Mouse (Mus musculus) midbrain, postnatal 0 days (tissue): ENCODE measurements at regions not wholly inside any gene's neighbourhood (a gene's known extent, or its start where the extent isn't known, plus 50 kb on each side); places are given as distances from the start of the nearest gene placed in this dataset.

ENCODE experiments used
- ATAC-seq: fragments of 200-750 bp; cut with Nextera tagmentation; 2 replicates; pipeline ENCODE4 v1.8.0; 2017; ENCODE audit warnings: moderate number of reproducible peaks, mild to moderate bottlenecking, moderate TSS enrichment, moderate library complexity; ENCODE audit not compliant: low FRiP score
- DNase-seq: peaks from one replicate; pipeline ENCODE4 v3.0.0-alpha.2; 2015; ENCODE audit warnings: low spot score
- H3K27ac ChIP-seq: fragments of 300-500 bp; sonication (generic); 2 replicates; pipeline ENCODE4 v1.5.1; 2014; ENCODE audit warnings: low read depth, mild to moderate bottlenecking, low read length, mixed read lengths
- H3K27me3 ChIP-seq: fragments of 300-500 bp; sonication (generic); 2 replicates; pipeline ENCODE4 v1.6.1; 2014; ENCODE audit warnings: low read length, control low read depth, mixed read lengths; ENCODE audit not compliant: insufficient read depth
- H3K36me3 ChIP-seq: fragments of 300-500 bp; sonication (generic); 2 replicates; pipeline ENCODE4 v1.6.1; 2014; ENCODE audit warnings: low read length, control low read depth, mixed read lengths; ENCODE audit not compliant: insufficient read depth
- H3K4me1 ChIP-seq: fragments of 300-500 bp; sonication (generic); 2 replicates; pipeline ENCODE4 v1.6.1; 2014; ENCODE audit warnings: mild to moderate bottlenecking, control low read depth, antibody characterized with exemption, low read length, mixed read lengths; ENCODE audit not compliant: insufficient read depth
- H3K4me2 ChIP-seq: fragments of 300-500 bp; sonication (generic); 2 replicates; pipeline ENCODE4 v1.6.1; 2014; ENCODE audit warnings: low read depth, mild to moderate bottlenecking, low read length, mixed read lengths; ENCODE audit not compliant: poor library complexity, severe bottlenecking
- H3K4me3 ChIP-seq: fragments of 300-500 bp; sonication (generic); 2 replicates; pipeline ENCODE4 v1.5.1; 2014; ENCODE audit warnings: low read depth, mild to moderate bottlenecking, low read length, moderate library complexity
- H3K9ac ChIP-seq: fragments of 300-500 bp; sonication (generic); replicated peaks from 2 replicates; pipeline ENCODE4 v1.6.1; 2014; ENCODE audit warnings: mild to moderate bottlenecking, low read length, moderate library complexity, mixed read lengths; ENCODE audit not compliant: poor library complexity, severe bottlenecking
- H3K9me3 ChIP-seq: fragments of 300-500 bp; sonication (generic); 2 replicates; pipeline ENCODE4 v1.6.1; 2016; ENCODE audit warnings: low read length, control low read depth
- CTCF ChIP-seq: IDR thresholded peaks from 2 replicates; pipeline ENCODE4 v1.5.1; 2016; ENCODE audit warnings: antibody characterized with exemption, mild to moderate bottlenecking
- WGBS: fragments of 180-500 bp; shearing (Covaris S2); extraction: QIAGEN DNeasy Blood & Tissue Kit; methylation state at CpG from one replicate; pipeline ENCODE4 v1.1.7; 2014; 5-methylcytosine and 5-hydroxymethylcytosine counted together

DNA sequence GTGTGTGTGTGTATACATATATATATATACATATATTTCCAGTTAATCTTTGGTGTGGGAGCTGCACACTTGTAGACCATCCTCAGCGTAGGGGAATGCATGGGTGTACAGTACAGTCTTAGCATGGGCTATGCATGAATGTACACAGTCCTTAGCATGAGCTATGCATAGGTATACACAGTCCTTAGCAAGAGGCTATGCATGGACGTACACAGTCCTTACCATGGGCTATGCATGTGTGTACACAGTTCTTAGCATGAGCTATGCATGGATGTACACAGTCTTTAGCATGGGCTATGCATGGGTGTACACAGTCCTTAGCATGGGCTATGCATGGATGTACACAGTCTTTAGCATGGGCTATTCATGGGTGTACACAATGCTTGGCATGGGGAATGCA lies 70.5 kb downstream of the Rchy1 start:
- H3K36me3 ChIP-seq: no peaks in the 10 kb centered on the region
- H3K4me2 ChIP-seq: no peak overlapping the region
- ATAC-seq (peak; percentile 47; the same call in 1 of the 2 replicates), DNase-seq (no peak)
- H3K4me1 ChIP-seq: no peaks in the 10 kb centered on the region
- no peaks in the 10 kb centered on the region for H3K9me3 ChIP-seq
- no peak overlapping the region for H3K27ac ChIP-seq
- H3K27me3 ChIP-seq: no peaks in the 10 kb centered on the region
- TF ChIP-seq CTCF: no peak
- H3K9ac ChIP-seq: no peak overlapping the region
- H3K4me3 ChIP-seq: no peak overlapping the region
- WGBS: 88% methylated on average over 2 of the region's 2 CpGs

DNA sequence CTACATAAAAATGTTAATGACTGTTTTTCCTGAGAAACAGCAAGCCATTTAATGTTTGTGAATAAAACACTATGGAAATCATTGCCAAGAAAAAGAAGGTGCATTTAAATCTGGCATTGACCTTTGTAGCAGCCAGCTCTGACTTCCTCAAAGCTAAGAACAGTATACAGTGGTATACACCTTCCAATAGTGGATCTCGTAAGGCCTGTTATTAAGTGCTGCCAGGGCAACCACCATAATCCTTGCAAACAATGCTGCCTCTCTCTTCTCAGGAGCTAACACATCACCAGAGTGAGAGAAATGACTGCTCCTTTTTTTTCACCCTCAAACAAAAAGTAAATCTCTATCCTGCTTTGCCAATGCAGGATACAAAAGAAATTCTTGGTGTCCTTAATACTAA lies 81.1 kb downstream of the Rchy1 start:
- TF ChIP-seq CTCF: no peak
- Histone ChIP-seq H3K36me3 (no peaks in the 10 kb centered on the region), H3K4me2 (no peak overlapping the region), H3K27ac (no peak overlapping the region), H3K9ac (no peak overlapping the region), H3K4me3 (no peak overlapping the region), H3K4me1 (no peaks in the 10 kb centered on the region), H3K27me3 (no peaks in the 10 kb centered on the region), H3K9me3 (no peaks in the 10 kb centered on the region)
- WGBS: 38% methylated on average over 1 of the region's 1 CpGs
- DNase-seq (no peak), ATAC-seq (no peak)

DNA sequence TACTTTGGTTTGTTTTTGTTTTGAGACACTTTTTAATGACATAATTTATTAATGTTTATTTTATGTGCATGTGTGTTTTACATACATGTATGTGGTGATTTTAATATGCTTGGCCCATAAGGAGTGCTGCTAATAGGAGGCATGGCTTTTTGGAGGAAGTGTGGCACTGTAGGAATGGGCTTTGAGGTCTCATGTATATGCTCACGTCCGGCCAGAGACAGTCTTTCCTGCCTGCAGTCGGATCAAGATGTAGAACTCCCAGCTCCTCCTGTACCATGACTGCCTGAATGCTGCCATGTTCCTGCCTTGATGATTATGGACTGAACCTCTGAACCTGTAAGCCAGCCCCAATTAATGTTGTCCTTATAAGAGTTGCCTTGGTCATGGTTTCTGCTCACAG lies 82.6 kb downstream of the Rchy1 start:
- WGBS: 83% methylated on average over 3 of the region's 3 CpGs
- Histone ChIP-seq H3K9ac (no peak overlapping the region), H3K27me3 (no peaks in the 10 kb centered on the region), H3K27ac (no peak overlapping the region), H3K4me2 (no peak overlapping the region), H3K4me1 (no peaks in the 10 kb centered on the region), H3K9me3 (no peaks in the 10 kb centered on the region), H3K36me3 (no peaks in the 10 kb centered on the region), H3K4me3 (no peak overlapping the region)
- DNase-seq: no peak
- TF ChIP-seq CTCF: no peak
- no peak for ATAC-seq

DNA sequence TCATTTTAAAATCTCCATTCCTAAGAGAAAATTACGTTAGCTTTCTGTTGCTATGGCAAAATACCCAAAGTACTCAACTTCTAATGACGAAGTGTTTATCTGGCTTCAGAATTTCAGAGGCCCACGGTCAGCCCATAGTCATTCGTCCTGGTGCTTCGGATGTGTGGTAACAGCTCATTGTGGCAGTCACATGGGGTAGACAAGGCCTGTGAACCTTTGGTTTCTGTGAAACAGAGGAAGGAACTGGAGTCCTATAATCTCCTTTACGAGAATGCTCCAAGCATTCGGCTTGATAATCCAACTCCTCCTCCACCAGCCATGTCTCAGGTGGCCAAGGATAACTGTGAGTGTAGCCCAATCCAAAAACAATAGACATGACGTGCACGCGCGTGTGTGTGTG lies 84.2 kb downstream of the Rchy1 start:
- Histone ChIP-seq H3K4me3 (no peak overlapping the region), H3K9me3 (no peaks in the 10 kb centered on the region), H3K4me2 (no peak overlapping the region), H3K27ac (no peak overlapping the region), H3K27me3 (no peaks in the 10 kb centered on the region), H3K4me1 (no peaks in the 10 kb centered on the region), H3K9ac (no peak overlapping the region), H3K36me3 (no peaks in the 10 kb centered on the region)
- TF ChIP-seq CTCF: no peak
- WGBS: 88% methylated on average over 11 of the region's 11 CpGs
- ATAC-seq (no peak), DNase-seq (no peak)

DNA sequence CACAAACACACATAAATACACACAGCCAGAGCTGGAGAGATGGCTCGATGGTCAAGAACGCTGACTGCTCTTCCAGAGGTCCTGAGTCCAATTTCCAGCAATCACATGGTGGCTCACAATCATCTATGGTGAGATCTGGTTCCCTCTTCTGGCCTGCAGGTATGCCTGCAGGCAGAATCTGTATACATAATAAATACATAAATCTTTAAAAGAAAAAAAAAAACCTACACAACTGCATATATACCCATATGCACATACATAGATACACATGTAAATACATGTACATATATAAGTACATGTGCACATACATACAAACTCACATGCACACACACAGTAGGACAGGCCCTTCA lies 86.2 kb downstream of the Rchy1 start:
- Histone ChIP-seq H3K27me3 (no peaks in the 10 kb centered on the region), H3K9ac (no peak overlapping the region), H3K36me3 (no peaks in the 10 kb centered on the region), H3K9me3 (no peaks in the 10 kb centered on the region), H3K4me2 (no peak overlapping the region), H3K27ac (no peak overlapping the region), H3K4me1 (no peaks in the 10 kb centered on the region), H3K4me3 (no peak overlapping the region)
- 77% methylated on average over 2 of the region's 2 CpGs for WGBS
- DNase-seq: no peak
- no peak for ATAC-seq
- peak; percentile 51 for TF ChIP-seq CTCF

DNA sequence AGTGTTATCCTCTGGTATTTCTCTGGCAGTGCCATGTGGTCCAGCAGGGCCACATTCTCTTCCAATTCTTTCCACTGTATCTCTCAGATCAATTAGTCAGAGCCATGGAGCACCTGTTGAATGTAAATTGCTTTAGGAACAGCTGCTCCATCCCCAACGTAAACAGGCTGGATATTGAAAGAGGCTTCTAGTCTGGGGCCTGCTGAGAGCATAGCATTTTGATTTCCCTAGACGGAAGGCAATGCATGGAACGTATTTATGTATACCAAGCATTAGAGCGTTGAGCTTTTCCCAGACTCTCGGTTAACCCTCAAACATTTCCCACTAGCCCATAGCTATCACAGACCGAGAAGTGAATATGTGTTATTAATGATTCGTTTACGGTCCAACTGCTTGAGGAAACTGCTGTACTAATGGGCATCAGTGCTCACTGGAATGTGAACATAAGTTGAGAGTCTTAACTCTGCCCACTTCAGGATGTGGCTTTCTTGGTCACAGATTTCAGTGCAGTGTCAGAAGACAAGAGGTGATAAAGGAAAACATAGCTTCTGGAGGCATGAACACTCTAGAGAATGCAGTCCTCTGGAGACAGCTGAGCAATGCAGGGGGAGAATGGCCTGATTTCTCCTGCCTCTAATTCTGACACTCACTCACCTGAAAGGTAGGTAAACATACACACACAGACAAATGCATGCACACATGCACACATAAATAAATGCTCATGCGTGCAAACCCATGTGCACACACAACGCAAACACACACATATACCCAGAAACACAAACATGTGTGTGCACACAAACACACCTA lies 86.8 kb downstream of the Rchy1 start:
- ATAC-seq (no peak), DNase-seq (peak; percentile 70)
- 59% methylated on average over 10 of the region's 10 CpGs for WGBS
- no peaks in the 10 kb centered on the region for H3K9me3 ChIP-seq
- no peaks in the 10 kb centered on the region for H3K27me3 ChIP-seq
- H3K4me3 ChIP-seq: no peak overlapping the region
- no peaks in the 10 kb centered on the region for H3K4me1 ChIP-seq
- H3K9ac ChIP-seq: no peak overlapping the region
- H3K36me3 ChIP-seq: no peaks in the 10 kb centered on the region
- TF ChIP-seq CTCF: no peak
- H3K27ac ChIP-seq: no peak overlapping the region
- H3K4me2 ChIP-seq: no peak overlapping the region
